Mouse (Mus musculus): ENCODE measurements around the gene Ift80.

DNA sequence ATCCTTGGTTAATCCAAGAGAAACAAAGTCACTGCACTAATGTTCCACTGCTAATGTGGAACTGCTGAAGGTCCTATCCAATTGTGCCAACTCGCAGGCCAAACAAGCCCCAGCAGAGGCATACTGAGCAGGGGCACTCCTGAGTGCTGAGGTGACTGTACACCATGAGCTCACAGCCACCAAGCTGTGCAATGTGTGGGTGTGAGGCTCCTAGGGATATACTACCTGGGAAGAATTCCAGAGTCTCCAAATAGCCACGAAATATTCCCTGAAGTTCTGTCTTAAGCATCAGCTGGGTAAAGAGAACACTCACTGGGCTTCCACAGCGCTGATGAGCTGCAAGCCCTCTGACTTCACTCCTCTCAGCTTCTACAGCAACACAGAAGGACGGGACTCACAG lies 43.3 kb upstream of the Ift80 start:
- TF ChIP-seq CTCF (conservative IDR thresholded peaks at IDR 0.05; ENCODE audit: insufficient read depth, insufficient read length, low read depth, low read length) (no peak), POLR2A (IDR thresholded peaks at IDR 0.05; ENCODE audit: low read depth, low read length) (no peak)

All from kidney, adult 2 months (tissue).